Mouse (Mus musculus) gastrocnemius, postnatal 4 days (tissue): ENCODE data around the gene Vgf. TPM values are rescaled to one million over a fixed set of nuclear protein-coding genes. Genes with fewer than 3 reads are reported as not detected.

Experiments used
- DNase-seq, 2 experiments: peaks; one replicate each; pipeline ENCODE4 v3.0.0; 2021 to 2022; ENCODE audit warnings: low spot score in 2 of 2, mixed read lengths in 2 of 2
- microRNA-seq: library from miRNA; unstranded; fragments of <30 nt; microRNA quantifications from one replicate; pipeline ENCODE4 v1.2.0, GENCODE M21; 2021
- total RNA-seq, 2 experiments: library from RNA; stranded (reverse); gene quantifications; 2 replicates each; pipeline ENCODE4 v1.2.3; 2021

The Vgf gene
- total RNA-seq, 2 experiments from 2014 or later, result not detected

DNA sequence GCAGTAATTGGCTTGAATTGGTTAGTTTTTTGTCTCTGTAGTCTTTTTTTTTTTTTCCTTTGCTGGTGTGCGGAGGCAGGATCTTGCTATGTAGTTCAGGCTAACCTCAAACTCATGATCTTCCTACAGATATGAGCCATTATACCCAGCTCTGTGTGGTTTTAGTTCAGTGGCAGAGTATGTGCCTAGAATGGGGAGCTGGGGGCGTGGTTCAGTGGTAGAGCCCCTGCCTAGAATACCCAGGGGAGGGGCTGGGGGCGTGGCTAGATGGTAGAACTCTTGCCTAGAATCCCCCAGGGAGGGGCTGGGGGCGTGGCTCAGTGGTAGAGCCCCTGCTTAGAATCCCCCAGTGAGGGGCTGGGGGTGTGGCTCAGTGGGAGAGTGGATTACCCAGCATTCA lies 42.5 kb downstream of the Vgf start:
- no peak for DNase-seq

DNA sequence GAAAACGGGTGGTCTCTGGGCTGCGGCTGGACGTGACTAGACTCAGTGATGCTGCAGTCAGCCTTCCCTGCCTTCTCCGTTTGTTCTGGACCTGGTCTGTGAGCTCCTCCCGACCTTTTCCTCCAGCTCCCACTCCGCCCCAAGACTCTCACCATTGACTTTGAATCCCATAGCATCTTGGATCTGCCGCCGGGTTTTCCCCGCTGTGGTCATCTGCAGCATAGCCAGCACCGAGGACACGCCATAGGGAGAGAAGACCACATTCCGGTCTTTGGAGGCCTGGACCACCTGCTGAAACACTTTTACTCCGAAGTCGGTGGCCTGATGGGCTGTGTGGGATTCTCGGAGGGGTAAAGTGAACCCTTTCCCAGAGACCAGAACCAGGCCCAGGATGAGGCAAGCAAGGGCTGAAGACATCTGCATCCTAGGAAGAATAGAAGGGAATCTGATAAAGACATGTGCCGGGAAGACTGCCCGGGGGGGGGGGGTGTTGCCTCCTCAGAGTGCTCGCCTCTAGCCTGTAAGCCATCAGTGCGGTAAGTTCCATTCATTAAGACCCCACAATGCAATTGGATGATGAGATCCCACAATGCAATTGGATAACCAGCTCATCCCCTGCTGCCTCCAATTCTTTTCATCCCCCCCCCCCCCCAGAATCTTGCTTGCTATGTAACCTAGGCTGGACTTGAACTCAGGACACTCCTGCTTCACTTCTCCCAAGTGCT lies 44.9 kb downstream of the Vgf start:
- DNase-seq, result no peak

DNA sequence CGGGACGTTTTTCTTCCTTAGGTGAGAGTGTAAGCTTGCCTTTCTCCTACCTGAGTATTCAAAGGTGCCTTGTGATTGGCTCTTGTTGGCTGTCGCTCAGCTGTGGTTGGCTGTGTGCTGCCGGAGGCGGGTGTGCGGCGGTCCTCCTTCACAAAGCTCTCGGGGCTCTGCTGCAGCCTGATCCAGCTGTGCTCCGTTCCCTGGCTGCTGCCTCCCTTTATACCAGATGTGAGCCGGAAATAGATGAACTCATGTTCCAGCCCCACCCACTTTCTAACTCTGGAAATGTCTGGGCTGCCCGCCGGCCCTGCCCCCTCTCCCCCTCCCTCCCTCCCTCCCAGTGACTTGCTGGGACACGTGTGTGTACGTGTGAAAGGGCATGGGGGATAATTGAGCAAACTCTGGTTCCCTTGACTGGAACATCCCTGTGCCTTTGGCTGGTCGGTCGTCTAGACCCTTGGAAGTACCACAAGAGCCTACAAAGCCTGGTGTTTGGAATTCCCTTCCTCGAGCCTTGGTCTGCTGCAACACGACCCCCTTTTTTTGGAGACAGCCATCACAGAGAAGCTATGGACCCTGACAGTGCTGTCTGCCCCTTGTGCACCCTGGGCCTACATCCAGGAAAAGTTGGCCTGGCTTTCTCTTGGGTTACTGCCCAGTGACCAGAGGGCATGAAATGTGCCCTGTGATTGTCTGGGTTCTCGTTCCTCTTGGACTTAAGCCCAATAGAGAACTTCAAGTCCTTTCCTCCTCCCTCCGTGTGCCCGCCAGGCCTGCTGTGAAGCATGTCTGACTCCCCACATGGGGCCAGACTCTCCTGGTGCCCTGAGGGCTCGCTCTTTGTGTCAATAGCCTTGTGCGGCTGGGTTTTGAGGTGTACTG lies 46.1 kb downstream of the Vgf start, which contains the start of gene Serpine1:
Serpine1 (minus strand) TSS at position 190 of the 882 bp plus-strand sequence.
- peak; percentile 66 to 79 for DNase-seq

GRCm38 (mm10) chr5:137073141-137073540 lies 46.9 kb downstream of the Vgf start:
- no peak for DNase-seq

DNA sequence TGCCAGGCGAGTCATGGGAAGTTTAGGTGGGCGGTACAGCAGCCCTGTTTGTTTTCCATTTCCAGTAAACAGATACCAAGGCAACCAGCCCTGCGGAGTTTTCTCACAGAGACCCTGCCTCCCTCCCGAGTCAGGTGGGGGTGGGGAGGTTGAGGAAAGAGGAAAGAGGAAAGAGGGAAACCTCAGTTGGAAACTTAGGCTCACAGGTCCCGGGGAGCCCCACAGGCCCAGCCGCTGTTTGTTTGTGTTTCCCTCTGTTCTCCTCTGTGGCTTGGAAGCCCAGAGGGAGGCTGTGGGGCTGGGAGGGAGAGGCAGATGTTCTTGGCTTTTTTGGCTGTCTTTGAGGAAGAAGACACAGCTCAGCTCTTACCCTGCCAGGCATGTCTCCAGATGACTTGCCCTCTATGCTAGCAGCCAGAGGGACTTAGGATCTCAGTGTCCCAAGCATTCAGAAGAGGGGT lies 48.0 kb downstream of the Vgf start:
- peak in 1 of 2 experiments; percentile 37 for DNase-seq

DNA sequence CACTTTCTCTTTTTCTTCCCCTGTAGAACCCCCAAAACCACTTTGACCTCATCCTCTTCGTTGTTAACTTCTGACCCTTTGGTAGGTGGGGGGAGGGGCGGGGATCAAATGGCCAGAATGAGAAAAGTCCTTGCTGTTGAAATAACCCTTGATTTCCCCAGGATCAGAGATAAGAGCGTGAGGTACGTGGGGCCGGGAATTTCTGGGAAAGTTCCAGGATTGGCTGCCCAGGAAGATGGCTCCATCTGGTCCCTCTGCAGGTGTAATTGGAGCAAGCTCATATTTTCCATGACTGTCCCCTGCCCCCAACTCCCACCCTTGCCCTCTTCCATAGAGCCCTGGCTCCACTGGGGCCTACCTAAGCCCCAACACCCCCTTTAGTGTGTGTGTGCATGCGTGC lies 49.5 kb downstream of the Vgf start:
- no peak for DNase-seq

DNA sequence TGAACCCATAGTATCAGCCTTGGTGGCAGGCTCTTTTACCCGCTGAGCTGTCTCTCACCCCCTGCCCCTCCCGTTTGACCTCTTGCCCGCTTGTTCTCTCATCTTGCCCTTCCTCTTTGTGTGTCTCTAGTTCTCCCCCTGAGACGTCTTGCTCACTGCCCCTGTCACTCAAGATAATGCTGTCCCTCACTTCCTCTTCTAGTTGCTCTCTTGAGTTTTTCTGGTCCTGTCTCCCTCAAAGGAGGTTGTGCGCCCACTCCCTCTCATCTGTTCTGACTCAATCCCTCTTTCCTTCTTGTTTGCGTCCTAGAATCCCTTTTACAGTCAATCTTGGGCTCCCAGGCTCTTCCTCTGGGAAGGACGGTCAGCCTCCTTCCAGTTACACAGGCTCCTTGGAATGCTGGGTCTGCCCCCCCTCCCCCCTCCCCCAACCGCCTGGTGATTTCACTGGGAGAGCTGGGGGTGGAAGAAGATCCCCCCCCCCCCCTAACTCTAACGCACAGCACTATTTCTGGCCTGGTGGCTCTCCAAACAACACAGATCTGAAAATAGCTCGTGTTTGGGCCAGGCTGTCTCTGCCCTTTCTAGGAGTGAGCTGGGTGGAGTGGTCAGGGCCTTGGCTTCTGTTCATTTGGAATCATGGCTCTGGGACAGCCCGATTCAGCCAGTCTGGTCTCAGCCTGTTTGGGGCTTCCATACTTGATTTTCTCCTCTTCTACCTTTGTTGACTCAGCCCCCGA lies 50.2 kb downstream of the Vgf start:
- no peak for DNase-seq

- no peak for DNase-seq
Measured at GRCm38 (mm10) chr5:137077187-137077586, 51.0 kb downstream of the Vgf start.

DNA sequence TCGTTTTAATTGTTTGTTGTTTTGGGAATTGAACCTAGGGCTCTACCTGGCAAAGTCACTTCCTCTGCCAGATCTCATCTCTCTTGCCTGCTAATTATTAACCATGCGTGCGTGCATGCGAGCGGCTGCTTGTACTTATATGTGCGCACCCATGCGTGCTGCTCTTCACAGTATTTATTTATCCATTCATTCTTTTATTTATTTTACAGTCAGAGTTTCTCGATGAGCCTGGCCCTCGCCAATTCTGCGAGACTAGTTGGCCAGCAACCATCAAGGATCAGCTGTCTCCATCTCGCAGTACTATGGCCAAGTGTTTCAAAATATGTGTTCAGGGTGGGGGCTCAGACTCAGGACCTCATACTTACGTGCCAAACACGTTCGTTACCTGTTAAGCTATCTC lies 51.8 kb downstream of the Vgf start:
- peak in 1 of 2 experiments; percentile 38 for DNase-seq

DNA sequence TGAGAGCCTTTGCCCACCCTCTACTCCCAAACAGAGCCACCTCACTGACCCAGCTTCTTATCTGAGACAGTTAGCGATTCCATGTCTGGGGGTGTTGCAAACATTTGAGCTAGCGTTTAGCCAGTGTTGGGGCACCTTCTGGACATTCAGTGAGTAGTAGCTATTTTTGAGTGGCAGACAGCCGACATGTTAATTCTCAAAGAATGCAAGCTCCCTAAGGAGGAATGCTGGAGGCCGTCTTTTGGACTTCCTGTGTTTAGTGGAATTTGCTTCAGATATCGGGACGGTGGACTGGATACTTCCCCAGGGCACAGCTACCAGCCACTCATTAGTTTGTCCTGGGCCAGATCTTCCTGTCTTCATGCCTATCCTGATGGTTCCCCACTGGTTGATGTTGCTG lies 52.4 kb downstream of the Vgf start:
- no peak for DNase-seq

DNA sequence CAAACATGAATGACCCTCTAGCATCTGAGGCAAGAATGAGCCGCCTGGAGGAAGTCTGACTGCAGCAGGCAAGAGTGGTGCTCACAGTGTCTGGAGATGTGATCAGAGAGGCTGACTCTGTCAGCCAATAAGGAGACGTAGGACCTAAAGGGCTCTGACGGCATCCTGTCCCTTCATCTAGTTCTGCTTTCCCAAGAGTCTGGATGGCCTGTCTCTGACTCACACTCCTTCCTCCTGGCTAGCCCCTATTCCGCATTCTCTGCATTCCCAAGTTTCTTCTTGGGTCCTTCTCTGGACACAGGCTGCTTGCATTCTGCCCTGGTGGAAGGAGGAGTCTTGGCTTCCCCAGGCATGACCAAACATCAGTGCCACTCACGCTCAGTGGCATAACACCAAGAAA lies 53.7 kb downstream of the Vgf start:
- no peak for DNase-seq

Small RNA genes within 50 kb of the gene (microRNA-seq; reads per million reads assigned to microRNA genes)
- 8.3 reads per million, percentile 24 among the genes with 10 or more reads in this experiment for gene Mir702

Other genes with a start within 250 kb of the Vgf start
- gene Col26a1, start 143.2 kb upstream of the Vgf start, total RNA-seq, result 10 to 100 TPM; 51.4 to 54.9 TPM
- gene Ift22, start 118.2 kb upstream of the Vgf start, total RNA-seq, result 10 to 100 TPM; 11.7 to 13.8 TPM
- 100 to 1,000 TPM; 150 to 163 TPM for gene Fis1, start 73.1 kb upstream of the Vgf start, total RNA-seq
- gene Cldn15, start 59.8 kb upstream of the Vgf start, total RNA-seq, result 1 to 10 TPM; 4.7 to 4.9 TPM
- 10 to 100 TPM; 40.9 to 46.4 TPM for gene Plod3, start 39.4 kb upstream of the Vgf start, total RNA-seq
- gene Znhit1, start 38.4 kb upstream of the Vgf start, total RNA-seq, result 10 to 100 TPM; 40.4 to 45.4 TPM
- gene Ap1s1, start 19.7 kb downstream of the Vgf start, total RNA-seq, result 10 to 100 TPM; 67.3 to 68.0 TPM
- 1 to 10 TPM; 3.6 to 4.9 TPM for gene Serpine1, start 45.9 kb downstream of the Vgf start, total RNA-seq
- 10 to 100 TPM; 13.6 to 13.8 TPM for gene Trim56, start 89.8 kb downstream of the Vgf start, total RNA-seq
- gene Muc3, start 122.9 kb downstream of the Vgf start, total RNA-seq, result not detected
- gene Muc3a, start 186.0 kb downstream of the Vgf start, total RNA-seq, result under 1 TPM; 0.88 to 0.98 TPM